Mouse (Mus musculus) urinary bladder, postnatal 14 days (tissue): Measurements from ENCODE around the gene Arl8a.
A peak's percentile ranks its signal among the peaks of the same experiment; 100 is the strongest.
"Not testable (repeated sequence)": the region's sequence is repeated elsewhere in the genome, so short reads cannot be mapped to it uniquely, and the experiment has no call there.

Experiments used
- DNase-seq: peaks from one replicate; pipeline ENCODE4 v3.0.0; 2021; ENCODE audit warnings: low spot score

Gene Arl8a

GRCm38 (mm10) chr1:135169556-135170224 is 23.1 kb downstream of the Arl8a start:
- DNase-seq = no peak

- DNase-seq = no peak
Measured at GRCm38 (mm10) chr1:135170299-135170698, 23.7 kb downstream of the Arl8a start.

GRCm38 (mm10) chr1:135171202-135171601 is 24.6 kb downstream of the Arl8a start:
- DNase-seq = no peak

- DNase-seq = peak; percentile 74
Measured at GRCm38 (mm10) chr1:135171984-135172383, 25.4 kb downstream of the Arl8a start.

- no peak for DNase-seq
Measured at GRCm38 (mm10) chr1:135173311-135173710, 26.7 kb downstream of the Arl8a start.

GRCm38 (mm10) chr1:135175176-135175575 is 28.6 kb downstream of the Arl8a start:
- DNase-seq = no peak

GRCm38 (mm10) chr1:135177724-135178123 is 31.1 kb downstream of the Arl8a start:
- DNase-seq = no peak

GRCm38 (mm10) chr1:135178863-135179262 is 32.2 kb downstream of the Arl8a start:
- DNase-seq = no peak

GRCm38 (mm10) chr1:135180830-135181229 is 34.2 kb downstream of the Arl8a start:
- peak; percentile 66 for DNase-seq

GRCm38 (mm10) chr1:135181275-135181674 is 34.7 kb downstream of the Arl8a start:
- DNase-seq = no peak

- DNase-seq = no peak
Measured at GRCm38 (mm10) chr1:135181880-135182623, 35.4 kb downstream of the Arl8a start.

GRCm38 (mm10) chr1:135182975-135183374 is 36.4 kb downstream of the Arl8a start:
- DNase-seq = no peak

- DNase-seq = peak; percentile 77
Measured at GRCm38 (mm10) chr1:135183448-135183847, 36.8 kb downstream of the Arl8a start.

GRCm38 (mm10) chr1:135183941-135184570 is 37.4 kb downstream of the Arl8a start:
- no peak for DNase-seq

GRCm38 (mm10) chr1:135185936-135186335 is 39.3 kb downstream of the Arl8a start:
- no peak for DNase-seq

- no peak for DNase-seq
Measured at GRCm38 (mm10) chr1:135186427-135186826, 39.8 kb downstream of the Arl8a start.

- not testable (repeated sequence) for DNase-seq
Measured at GRCm38 (mm10) chr1:135187016-135187415, 40.4 kb downstream of the Arl8a start.

- DNase-seq = peak; percentile 44
Measured at GRCm38 (mm10) chr1:135188197-135188596, 41.6 kb downstream of the Arl8a start.

- no peak for DNase-seq
Measured at GRCm38 (mm10) chr1:135189186-135189585, 42.6 kb downstream of the Arl8a start.

- DNase-seq = not testable (repeated sequence)
Measured at GRCm38 (mm10) chr1:135194335-135194734, 47.7 kb downstream of the Arl8a start.

GRCm38 (mm10) chr1:135195907-135196440 is 49.4 kb downstream of the Arl8a start:
- DNase-seq = peak; percentile 30

- DNase-seq = no peak
Measured at GRCm38 (mm10) chr1:135198412-135198811, 51.8 kb downstream of the Arl8a start.
